ENCODE assay signal across 8 mouse cellular contexts in genomic region chr7:105738948-105739347, GRCm38 (mm10). TPM values are rescaled to one million over a fixed set of nuclear protein-coding genes. Genes with fewer than 3 reads are reported as not detected.
DNase-seq lines count a peak whose midpoint lies in the region; ATAC-seq and TF ChIP-seq lines count a peak whose summit lies in the region.

No protein-coding gene starts in this region.

- H3K9ac ChIP-seq in CH12.LX (ENCODE audit: insufficient read depth, low read depth), result peak overlapping the region; percentile 25; the same call in 1 of the 2 replicates
- H3K9ac ChIP-seq in lung, embryonic 16.5 days (ENCODE audit: low read length), result peak overlapping the region; percentile 62
- peak overlapping the region; percentile 16 for H3K9ac ChIP-seq in stomach, embryonic 15.5 days

- DNase-seq in CH12.LX (ENCODE audit: extremely low read depth), result peak; percentile 73
- peak; percentile 39 for DNase-seq in adrenal gland, postnatal 25 days
- peak; percentile 89 for DNase-seq in heart, adult 8-10 months (ENCODE audit: low spot score)
- peak; percentile 59 to 70 for DNase-seq in kidney, adult 8-10 months
- DNase-seq in T-cell, adult 2 months (ENCODE audit: low spot score), result no peak
- no peak for DNase-seq in right cerebral cortex, postnatal 4 days

- no peak for TF ChIP-seq EP300 in CH12.LX (IDR thresholded peaks at IDR 0.05; ENCODE audit: low read length)

- dilution Hi-C loops in CH12.LX (cut with MboI; ENCODE audit: extremely low pct_ligation_motif_present, extremely low pct_unique_long_range_greater_than_20kb, low sequenced_read_pairs), result no loop called here

- no peak for TF ChIP-seq CTCF in CH12.LX (conservative IDR thresholded peaks at IDR 0.05 in 1 of 2, IDR thresholded peaks at IDR 0.05 in 1 of 2; ENCODE audit: low read depth in 2 of 2, low read length in 2 of 2)

- peaks cover 31% of the 10 kb centered on the region for H3K79me2 ChIP-seq in CH12.LX (replicated peaks; ENCODE audit: control insufficient read depth, extremely low read depth, insufficient read depth, poor library complexity, severe bottlenecking)

- ATAC-seq in lung, embryonic 16.5 days (ENCODE audit: low read depth), result peak; percentile 81
- ATAC-seq in stomach, embryonic 15.5 days (ENCODE audit: insufficient read depth, low FRiP score, low read depth), result peak; percentile 51; the same call in 1 of the 2 replicates

- in situ Hi-C loops in CH12.LX (cut with MboI; ENCODE audit: low pct_ligation_motif_present, low pct_unique_long_range_greater_than_20kb, low sequenced_read_pairs), result no loop called here

- H3K9me3 ChIP-seq in CH12.LX (replicated peaks; ENCODE audit: low read length), result no peaks in the 10 kb centered on the region
- no peaks in the 10 kb centered on the region for H3K9me3 ChIP-seq in lung, embryonic 16.5 days (ENCODE audit: control insufficient read depth, low read length)
- no peaks in the 10 kb centered on the region for H3K9me3 ChIP-seq in stomach, embryonic 15.5 days

- no peak for TF ChIP-seq RAD21 in CH12.LX (IDR thresholded peaks at IDR 0.05; ENCODE audit: low read depth, low read length)

- no peak overlapping the region for H3K27ac ChIP-seq in CH12.LX (ENCODE audit: insufficient read depth, low read depth)
- H3K27ac ChIP-seq in lung, embryonic 16.5 days (ENCODE audit: low read length), result peak overlapping the region; percentile 98
- peak overlapping the region; percentile 96 for H3K27ac ChIP-seq in stomach, embryonic 15.5 days

- H3K4me3 ChIP-seq in CH12.LX (replicated peaks in 1 of 3; ENCODE audit: low read depth in 2 of 3, low read length in 2 of 3, poor library complexity in 1 of 3), result peak overlapping the region in 1 of 3 experiments; percentile 32
- peak overlapping the region; percentile 41 for H3K4me3 ChIP-seq in lung, embryonic 16.5 days (ENCODE audit: low read length)
- H3K4me3 ChIP-seq in stomach, embryonic 15.5 days (replicated peaks), result peak overlapping the region; percentile 77

- 13% methylated on average over 3 of the region's 3 CpGs for WGBS in lung, embryonic 16.5 days
- WGBS in stomach, embryonic 15.5 days, result 18% methylated on average over 3 of the region's 3 CpGs

- H3K36me3 ChIP-seq in CH12.LX (replicated peaks in 1 of 2; ENCODE audit: control insufficient read depth in 1 of 2, insufficient read depth in 1 of 2, low read length in 1 of 2), result peaks cover 41 to 50% of the 10 kb centered on the region in 2 experiments
- peaks cover 27% of the 10 kb centered on the region for H3K36me3 ChIP-seq in lung, embryonic 16.5 days (ENCODE audit: control insufficient read depth, insufficient read depth, low read length)
- peaks cover 25% of the 10 kb centered on the region for H3K36me3 ChIP-seq in stomach, embryonic 15.5 days

- H3K27me3 ChIP-seq in CH12.LX (replicated peaks), result no peaks in the 10 kb centered on the region
- no peaks in the 10 kb centered on the region for H3K27me3 ChIP-seq in lung, embryonic 16.5 days (ENCODE audit: control insufficient read depth, insufficient read depth, low read depth, low read length)
- no peaks in the 10 kb centered on the region for H3K27me3 ChIP-seq in stomach, embryonic 15.5 days (replicated peaks)

- TF ChIP-seq POLR2A in CH12.LX (IDR thresholded peaks at IDR 0.05; ENCODE audit: low read depth, low read length), result peak; percentile 52; the same call in 1 of the 2 replicates

- peak overlapping the region; percentile 43 for H3K4me2 ChIP-seq in CH12.LX (ENCODE audit: insufficient read depth, low read depth, poor library complexity, severe bottlenecking)
- H3K4me2 ChIP-seq in lung, embryonic 16.5 days (ENCODE audit: low read depth, low read length), result peak overlapping the region; percentile 78
- peak overlapping the region; percentile 68 for H3K4me2 ChIP-seq in stomach, embryonic 15.5 days

- peaks cover 11 to 58% of the 10 kb centered on the region in 2 experiments for H3K4me1 ChIP-seq in CH12.LX (ENCODE audit: control insufficient read depth in 1 of 2, insufficient read depth in 2 of 2)
- peaks cover 38% of the 10 kb centered on the region for H3K4me1 ChIP-seq in lung, embryonic 16.5 days (replicated peaks; ENCODE audit: control insufficient read depth, insufficient read depth, low read length)
- peaks cover 22% of the 10 kb centered on the region for H3K4me1 ChIP-seq in stomach, embryonic 15.5 days

TF ChIP-seq in CH12.LX, 34 proteins besides CTCF, POLR2A, EP300 and RAD21:
- 0 out of 2 replicates have a peak, but pooled peaks have one; percentile 23 for TF ChIP-seq MEF2A (IDR thresholded peaks at IDR 0.05; ENCODE audit: borderline replicate concordance, low read depth, low read length)
- TF ChIP-seq TBP (conservative IDR thresholded peaks at IDR 0.05; ENCODE audit: low read depth, low read length), result no peak
- TF ChIP-seq JUND (conservative IDR thresholded peaks at IDR 0.05; ENCODE audit: low read depth, low read length), result peak; percentile 45; the same call in 1 of the 2 replicates
- TF ChIP-seq ELF1 (IDR thresholded peaks at IDR 0.05; ENCODE audit: low read depth, low read length), result peak; percentile 66; the same call in 1 of the 2 replicates
- TF ChIP-seq TCF12 (IDR thresholded peaks at IDR 0.05; ENCODE audit: low read depth, low read length), result peak; percentile 45; the same call in 1 of the 2 replicates
- TF ChIP-seq HCFC1 (IDR thresholded peaks at IDR 0.05; ENCODE audit: low read depth, low read length), result peak; percentile 54; the same call in 1 of the 2 replicates
- 0 out of 2 replicates have a peak, but pooled peaks have one; percentile 17 for TF ChIP-seq CHD2 (IDR thresholded peaks at IDR 0.05; ENCODE audit: low read length)
- 0 out of 2 replicates have a peak, but pooled peaks have one; percentile 22 for TF ChIP-seq NELFE (IDR thresholded peaks at IDR 0.05; ENCODE audit: low read depth, low read length)
- TF ChIP-seq KAT2A (IDR thresholded peaks at IDR 0.05; ENCODE audit: insufficient replicate concordance, low read length), result no peak
- TF ChIP-seq MAZ (IDR thresholded peaks at IDR 0.05; ENCODE audit: low read depth, low read length), result no peak
- peak; percentile 42; the same call in 1 of the 2 replicates for TF ChIP-seq SIN3A (IDR thresholded peaks at IDR 0.05; ENCODE audit: low read length)

RNA-seq across cellular contexts. Expression of gene Rrp8, which starts 1.8 kb away (rescaled TPM):
- total RNA-seq in CH12.LX (2012; rRNA removed) (28.7 and 43.7 TPM in 2 replicates), CH12.LX (2014; rRNA removed) (57.3 and 66.0 TPM in 2 replicates)
- polyA plus RNA-seq in CH12.LX (2012; ENCODE audit: insufficient read length, low read depth), result 84.2 and 133 TPM in 2 replicates
- 19.1 and 27.7 TPM in 2 replicates for total RNA-seq in adrenal gland, postnatal 25 days (2021)
- 10 to 100 TPM in 3 of 4 experiments, 1 to 10 TPM in 1; 8.8 to 10.4 (median 10.2) TPM for total RNA-seq in heart, adult 8-10 months (2022)
- polyA plus RNA-seq in lung, embryonic 16.5 days (2015; fragmentation: Nextera tagmentation; extraction: Ambion mirVana), result 31.1 and 41.7 TPM in 2 replicates
- polyA plus RNA-seq in stomach, embryonic 15.5 days (2015; fragmentation: Nextera tagmentation; extraction: Ambion mirVana), result 26.9 and 38.3 TPM in 2 replicates

RNA-seq across cellular contexts. Expression of gene Ilk, which starts 2.6 kb away (rescaled TPM):
- 32.4 and 32.6 TPM in 2 replicates for total RNA-seq in CH12.LX (2012; rRNA removed)
- total RNA-seq in CH12.LX (2014; rRNA removed), result 40.3 and 42.6 TPM in 2 replicates
- polyA plus RNA-seq in CH12.LX (2012; ENCODE audit: insufficient read length, low read depth), result 45.9 and 51.1 TPM in 2 replicates
- 150 and 158 TPM in 2 replicates for total RNA-seq in adrenal gland, postnatal 25 days (2021)
- 10 to 100 TPM; 74.6 to 86.7 (median 79.5) TPM for total RNA-seq in heart, adult 8-10 months (2022)
- polyA plus RNA-seq in lung, embryonic 16.5 days (2015; fragmentation: Nextera tagmentation; extraction: Ambion mirVana), result 413 and 414 TPM in 2 replicates
- polyA plus RNA-seq in stomach, embryonic 15.5 days (2015; fragmentation: Nextera tagmentation; extraction: Ambion mirVana), result 352 TPM in 2 replicates

RNA-seq across cellular contexts. Expression of gene Taf10, which starts 5.2 kb away (rescaled TPM):
- total RNA-seq in CH12.LX (2012; rRNA removed) (259 and 331 TPM in 2 replicates), CH12.LX (2014; rRNA removed) (259 and 461 TPM in 2 replicates)
- 297 and 330 TPM in 2 replicates for polyA plus RNA-seq in CH12.LX (2012; ENCODE audit: insufficient read length, low read depth)
- total RNA-seq in adrenal gland, postnatal 25 days (2021), result 198 and 204 TPM in 2 replicates
- total RNA-seq in heart, adult 8-10 months (2022), result 100 to 1,000 TPM; 102 to 119 (median 112) TPM
- 101 and 105 TPM in 2 replicates for polyA plus RNA-seq in lung, embryonic 16.5 days (2015; fragmentation: Nextera tagmentation; extraction: Ambion mirVana)
- 123 and 139 TPM in 2 replicates for polyA plus RNA-seq in stomach, embryonic 15.5 days (2015; fragmentation: Nextera tagmentation; extraction: Ambion mirVana)

RNA-seq across cellular contexts. Expression of gene Tpp1, which starts 13.1 kb away (rescaled TPM):
- total RNA-seq in CH12.LX (2012; rRNA removed) (25.1 and 29.9 TPM in 2 replicates), CH12.LX (2014; rRNA removed) (13.8 and 19.1 TPM in 2 replicates)
- 45.4 and 49.1 TPM in 2 replicates for polyA plus RNA-seq in CH12.LX (2012; ENCODE audit: insufficient read length, low read depth)
- 88.3 and 122 TPM in 2 replicates for total RNA-seq in adrenal gland, postnatal 25 days (2021)
- total RNA-seq in heart, adult 8-10 months (2022), result 10 to 100 TPM; 39.0 to 57.8 (median 45.5) TPM
- polyA plus RNA-seq in lung, embryonic 16.5 days (2015; fragmentation: Nextera tagmentation; extraction: Ambion mirVana), result 96.4 and 102 TPM in 2 replicates
- polyA plus RNA-seq in stomach, embryonic 15.5 days (2015; fragmentation: Nextera tagmentation; extraction: Ambion mirVana), result 69.5 and 73.3 TPM in 2 replicates

RNA-seq across cellular contexts. Expression of gene Dchs1, which starts 48.5 kb away (rescaled TPM):
- total RNA-seq in CH12.LX (2012; rRNA removed) (0.04 TPM in 1 of 2 replicates, not detected in the other), CH12.LX (2014; rRNA removed) (not detected in 2 replicates)
- 0.03 TPM in 1 of 2 replicates, not detected in the other for polyA plus RNA-seq in CH12.LX (2012; ENCODE audit: insufficient read length, low read depth)
- total RNA-seq in adrenal gland, postnatal 25 days (2021), result 5.4 and 10.0 TPM in 2 replicates
- 1 to 10 TPM; 4.3 to 8.7 (median 7.3) TPM for total RNA-seq in heart, adult 8-10 months (2022)
- polyA plus RNA-seq in lung, embryonic 16.5 days (2015; fragmentation: Nextera tagmentation; extraction: Ambion mirVana), result 7.1 and 7.2 TPM in 2 replicates
- 8.6 and 10.4 TPM in 2 replicates for polyA plus RNA-seq in stomach, embryonic 15.5 days (2015; fragmentation: Nextera tagmentation; extraction: Ambion mirVana)

Comparison
In these comparisons a context has a peak if more than half of its experiments do, and no peak if none do; other contexts are left out.
1. DNase-seq: peak in CH12.LX (single experiment), adrenal gland, postnatal 25 days (single experiment), heart, adult 8-10 months (single experiment) and kidney, adult 8-10 months (2 of 2); none in T-cell, adult 2 months (single experiment) and right cerebral cortex, postnatal 4 days (single experiment).
2. Peak in every context shown above with its lines, with median percentiles within 50 percentile points of each other: H3K4me2 ChIP-seq and H3K9ac ChIP-seq.